Mouse (Mus musculus) CH12.LX (cell line): ENCODE results near the gene Elf1. TPM values are rescaled to one million over a fixed set of nuclear protein-coding genes. Genes with fewer than 3 reads are reported as not detected.
A peak's percentile ranks its signal among the peaks of the same experiment; 100 is the strongest.

Source experiments
- DNase-seq: peaks from one replicate; pipeline ENCODE4 v3.0.0-alpha.2; 2013; ENCODE audit errors: extremely low read depth
- H3K27ac ChIP-seq: 2 replicates; pipeline ENCODE4 v1.5.1; 2012; ENCODE audit warnings: low read depth, mild to moderate bottlenecking, control low read depth, moderate library complexity; ENCODE audit not compliant: insufficient read depth
- H3K27me3 ChIP-seq: replicated peaks from 2 replicates; pipeline ENCODE3; 2012; ENCODE audit warnings: inconsistent platforms
- H3K36me3 ChIP-seq, 2 experiments: replicated peaks in 1 of 2; 2 replicates each; pipeline versions ENCODE3 to v1.6.1; 2012; ENCODE audit warnings: inconsistent platforms in 1 of 2, low read length in 1 of 2, mild to moderate bottlenecking in 1 of 2, mixed read lengths in 1 of 2, moderate library complexity in 1 of 2; ENCODE audit not compliant: control insufficient read depth in 1 of 2, insufficient read depth in 1 of 2
- H3K4me1 ChIP-seq, 2 experiments: 2 replicates each; pipeline ENCODE4 v1.6.1; 2012; ENCODE audit warnings: inconsistent platforms in 1 of 2, moderate library complexity in 1 of 2; ENCODE audit not compliant: insufficient read depth in 2 of 2, control insufficient read depth in 1 of 2
- H3K4me2 ChIP-seq: 2 replicates; pipeline ENCODE4 v1.6.1; 2012; ENCODE audit warnings: low read depth, mild to moderate bottlenecking, control low read depth; ENCODE audit not compliant: poor library complexity, insufficient read depth, severe bottlenecking
- H3K4me3 ChIP-seq, 3 experiments: fragments of 150-350 bp in 1 of 3; sonication (generic) in 1 of 3; replicated peaks in 1 of 3; 2 replicates each; pipeline versions ENCODE3 to v1.5.1; 2011 to 2012; ENCODE audit warnings: low read depth in 2 of 3, low read length in 2 of 3, mild to moderate bottlenecking in 2 of 3, moderate library complexity in 2 of 3, control low read depth in 1 of 3, improper control_type of control experiment in 1 of 3, inconsistent platforms in 1 of 3, mixed read lengths in 1 of 3; ENCODE audit not compliant: poor library complexity in 1 of 3
- H3K79me2 ChIP-seq: replicated peaks from 2 replicates; pipeline ENCODE4 v1.6.1; 2012; ENCODE audit warnings: mild to moderate bottlenecking, moderate library complexity; ENCODE audit not compliant: control insufficient read depth, poor library complexity, insufficient read depth, severe bottlenecking; ENCODE audit errors: extremely low read depth
- H3K9ac ChIP-seq: 2 replicates; pipeline ENCODE4 v1.6.1; 2012; ENCODE audit warnings: low read depth, mild to moderate bottlenecking, control low read depth, moderate library complexity; ENCODE audit not compliant: insufficient read depth
- H3K9me3 ChIP-seq: replicated peaks from 2 replicates; pipeline ENCODE3; 2012; ENCODE audit warnings: low read length, inconsistent platforms, mixed read lengths
- BHLHE40 ChIP-seq: IDR thresholded peaks from 2 replicates; pipeline ENCODE4 v1.6.1; 2011; ENCODE audit warnings: mild to moderate bottlenecking, low read depth, low read length, improper control_type of control experiment
- CHD1 ChIP-seq: IDR thresholded peaks from 2 replicates; pipeline ENCODE4 v1.6.1; 2012; ENCODE audit warnings: low read depth, low read length, improper control_type of control experiment, inconsistent platforms
- CHD2 ChIP-seq: IDR thresholded peaks from 2 replicates; pipeline ENCODE4 v1.6.1; 2011; ENCODE audit warnings: low read length, improper control_type of control experiment
- CTCF ChIP-seq, 2 experiments: IDR thresholded peaks in 1 of 2; conservative IDR thresholded peaks in 1 of 2; 2 replicates each; pipeline ENCODE4 v1.5.1; 2011 to 2012; ENCODE audit warnings: low read depth in 2 of 2, low read length in 2 of 2, improper control_type of control experiment in 1 of 2, inconsistent platforms in 1 of 2, mild to moderate bottlenecking in 1 of 2, moderate library complexity in 1 of 2
- E2F4 ChIP-seq: IDR thresholded peaks from 2 replicates; pipeline ENCODE4 v1.6.1; 2011; ENCODE audit warnings: low read depth, low read length, improper control_type of control experiment; ENCODE audit not compliant: insufficient replicate concordance
- ELF1 ChIP-seq: IDR thresholded peaks from 2 replicates; pipeline ENCODE4 v1.6.1; 2014; ENCODE audit warnings: low read depth, mild to moderate bottlenecking, inconsistent platforms, low read length, improper control_type of control experiment
- EP300 ChIP-seq: IDR thresholded peaks from 2 replicates; pipeline ENCODE4 v1.6.1; 2011; ENCODE audit warnings: low read length, improper control_type of control experiment
- GABPA ChIP-seq: IDR thresholded peaks from 2 replicates; pipeline ENCODE4 v1.6.1; 2012; ENCODE audit warnings: low read depth, low read length, improper control_type of control experiment, inconsistent platforms; ENCODE audit not compliant: insufficient replicate concordance
- HCFC1 ChIP-seq: IDR thresholded peaks from 2 replicates; pipeline ENCODE4 v1.6.1; 2012; ENCODE audit warnings: low read depth, mild to moderate bottlenecking, inconsistent platforms, low read length, improper control_type of control experiment
- IRF4 ChIP-seq: IDR thresholded peaks from 2 replicates; pipeline ENCODE4 v1.6.1; 2014; ENCODE audit warnings: low read depth, mild to moderate bottlenecking, inconsistent platforms, low read length, improper control_type of control experiment
- JUN ChIP-seq: IDR thresholded peaks from 2 replicates; pipeline ENCODE4 v1.6.1; 2011; ENCODE audit warnings: low read depth, mild to moderate bottlenecking, low read length, improper control_type of control experiment, moderate library complexity; ENCODE audit not compliant: insufficient read depth
- KAT2A ChIP-seq: IDR thresholded peaks from 2 replicates; pipeline ENCODE4 v1.6.1; 2012; ENCODE audit warnings: low read length, improper control_type of control experiment, inconsistent platforms; ENCODE audit not compliant: insufficient replicate concordance
- MAFK ChIP-seq: IDR thresholded peaks from 2 replicates; pipeline ENCODE4 v1.6.1; 2011; ENCODE audit warnings: low read length, improper control_type of control experiment; ENCODE audit not compliant: insufficient replicate concordance
- MAZ ChIP-seq: IDR thresholded peaks from 2 replicates; pipeline ENCODE4 v1.6.1; 2012; ENCODE audit warnings: low read depth, mild to moderate bottlenecking, inconsistent platforms, low read length, improper control_type of control experiment, moderate library complexity
- MXI1 ChIP-seq: IDR thresholded peaks from 2 replicates; pipeline ENCODE4 v1.6.1; 2011; ENCODE audit warnings: mild to moderate bottlenecking, low read depth, low read length, improper control_type of control experiment
- NELFE ChIP-seq: IDR thresholded peaks from 2 replicates; pipeline ENCODE4 v1.6.1; 2011; ENCODE audit warnings: low read depth, low read length, improper control_type of control experiment
- NRF1 ChIP-seq: IDR thresholded peaks from 2 replicates; pipeline ENCODE4 v1.6.1; 2014; ENCODE audit warnings: low read depth, mild to moderate bottlenecking, inconsistent platforms, low read length, improper control_type of control experiment, moderate library complexity
- PAX5 ChIP-seq: IDR thresholded peaks from 2 replicates; pipeline ENCODE4 v1.6.1; 2012; ENCODE audit warnings: low read length, inconsistent platforms, mixed read lengths
- POLR2A ChIP-seq: IDR thresholded peaks from 2 replicates; pipeline ENCODE4 v1.6.1; 2011; ENCODE audit warnings: low read depth, mild to moderate bottlenecking, improper control_type of control experiment, low read length
- POLR2AphosphoS2 ChIP-seq: IDR thresholded peaks from 2 replicates; pipeline ENCODE4 v1.6.1; 2011; ENCODE audit warnings: low read depth, low read length, improper control_type of control experiment
- RAD21 ChIP-seq: IDR thresholded peaks from 2 replicates; pipeline ENCODE4 v1.6.1; 2011; ENCODE audit warnings: low read depth, mild to moderate bottlenecking, low read length, improper control_type of control experiment, moderate library complexity
- SIN3A ChIP-seq: IDR thresholded peaks from 2 replicates; pipeline ENCODE4 v1.6.1; 2012; ENCODE audit warnings: low read length, improper control_type of control experiment, inconsistent platforms
- SMC3 ChIP-seq: IDR thresholded peaks from 2 replicates; pipeline ENCODE4 v1.6.1; 2011; ENCODE audit warnings: low read depth, low read length, improper control_type of control experiment
- TBP ChIP-seq: conservative IDR thresholded peaks from 2 replicates; pipeline ENCODE4 v1.6.1; 2011; ENCODE audit warnings: low read depth, low read length, improper control_type of control experiment
- TCF12 ChIP-seq: IDR thresholded peaks from 2 replicates; pipeline ENCODE4 v1.6.1; 2014; ENCODE audit warnings: low read depth, mild to moderate bottlenecking, inconsistent platforms, low read length, improper control_type of control experiment
- UBTF ChIP-seq: IDR thresholded peaks from 2 replicates; pipeline ENCODE4 v1.6.1; 2012; ENCODE audit warnings: low read depth, mild to moderate bottlenecking, inconsistent platforms, low read length, improper control_type of control experiment, moderate library complexity
- USF1 ChIP-seq: IDR thresholded peaks from 2 replicates; pipeline ENCODE4 v1.6.1; 2014; ENCODE audit warnings: low read depth, mild to moderate bottlenecking, inconsistent platforms, low read length, improper control_type of control experiment
- USF2 ChIP-seq: conservative IDR thresholded peaks from 2 replicates; pipeline ENCODE4 v1.6.1; 2011; ENCODE audit warnings: low read depth, low read length, improper control_type of control experiment
- ZC3H11A ChIP-seq: IDR thresholded peaks from 2 replicates; pipeline ENCODE4 v1.6.1; 2012; ENCODE audit warnings: low read depth, mild to moderate bottlenecking, inconsistent platforms, low read length, improper control_type of control experiment
- ZKSCAN1 ChIP-seq: IDR thresholded peaks from 2 replicates; pipeline ENCODE4 v1.6.1; 2012; ENCODE audit warnings: low read depth, inconsistent platforms, low read length, improper control_type of control experiment, borderline replicate concordance
- ZMIZ1 ChIP-seq: IDR thresholded peaks from 2 replicates; pipeline ENCODE4 v1.6.1; 2012; ENCODE audit warnings: low read depth, mild to moderate bottlenecking, inconsistent platforms, low read length, improper control_type of control experiment
- ZNF384 ChIP-seq: IDR thresholded peaks from 2 replicates; pipeline ENCODE4 v1.6.1; 2012; ENCODE audit warnings: low read depth, low read length, improper control_type of control experiment, inconsistent platforms
- dilution Hi-C: fragments of 300-500 bp; cut with MboI; formaldehyde crosslinking; loops from 2 replicates; pipeline ENCODE4 v1.14.3; 2020; ENCODE audit warnings: low sequenced_read_pairs; ENCODE audit not compliant: extremely low pct_unique_long_range_greater_than_20kb, extremely low pct_ligation_motif_present
- in situ Hi-C: fragments of 300-500 bp; cut with MboI; formaldehyde crosslinking; loops from 3 replicates; pipeline ENCODE4 v1.14.3; 2019; ENCODE audit warnings: low sequenced_read_pairs, low pct_ligation_motif_present, low pct_unique_long_range_greater_than_20kb, mixed read lengths
- polyA plus RNA-seq: library from polyadenylated mRNA; unstranded; fragments of >175 nt; gene quantifications from 2 replicates; pipeline ENCODE4 v1.2.1, GENCODE M21; 2012; ENCODE audit warnings: low read depth; ENCODE audit not compliant: insufficient read length
- total RNA-seq, 2 experiments: library from RNA; depleted of rRNA; stranded (reverse); fragments of 300-350 nt in 1 of 2; fragments of >200 nt in 1 of 2; gene quantifications; 2 replicates each; pipeline ENCODE4 v1.2.3; 2012 to 2014

Elf1 gene
- total RNA-seq (2012; rRNA removed): 37.1 and 41.2 TPM in 2 replicates
- 71.7 and 85.2 TPM in 2 replicates for total RNA-seq (2014; rRNA removed)
- 49.6 and 54.4 TPM in 2 replicates for polyA plus RNA-seq

GRCm38 (mm10) chr14:79480624-79481338, at the start of gene Elf1:
Elf1 (plus strand) TSS chr14:79481194.
- in situ Hi-C loops: no loop called here
- Histone ChIP-seq H3K27me3 (no peaks in the 10 kb centered on the region), H3K27ac (peak within 1 kb of the TSS; percentile 86), H3K79me2 (peaks cover 12% of the 10 kb centered on the region), H3K4me1 (peaks cover 6 to 21% of the 10 kb centered on the region in 2 experiments), H3K9me3 (no peaks in the 10 kb centered on the region), H3K4me3 (peak within 1 kb of the TSS; percentile 83 to 95 (median 86)), H3K9ac (peak within 1 kb of the TSS; percentile 87), H3K36me3 (peaks cover 10 to 23% of the 10 kb centered on the region in 2 experiments), H3K4me2 (peak within 1 kb of the TSS; percentile 62; the same call in 1 of the 2 replicates)
- TF ChIP-seq ZKSCAN1 (no peak), ELF1 (peak; percentile 19; the same call in 1 of the 2 replicates), MAFK (no peak), CHD2 (peak; percentile 85), CHD1 (no peak), USF1 (no peak), MAZ (peak; percentile 62; the same call in 1 of the 2 replicates), ZC3H11A (no peak), HCFC1 (peak; percentile 77), KAT2A (no peak), E2F4 (no peak), NELFE (peak; percentile 94), USF2 (no peak), POLR2AphosphoS2 (peak; percentile 61; the same call in 1 of the 2 replicates), TCF12 (peak; percentile 82), MXI1 (peak; percentile 28; the same call in 1 of the 2 replicates), UBTF (peak; percentile 100), NRF1 (no peak), GABPA (no peak), SMC3 (no peak), SIN3A (peak; percentile 74), CTCF (conservative IDR thresholded peaks at IDR 0.05 in 1 of 2, IDR thresholded peaks at IDR 0.05 in 1 of 2; ENCODE audit: low read depth in 2 of 2, low read length in 2 of 2) (0 out of 4 replicates have a peak, but pooled peaks of 1 of the 2 experiments have one; percentile 1), PAX5 (no peak), BHLHE40 (no peak), POLR2A (peak; percentile 97), EP300 (no peak), ZNF384 (no peak), IRF4 (peak; percentile 49), JUN (no peak), RAD21 (no peak), TBP (peak; percentile 87; the same call in 1 of the 2 replicates), ZMIZ1 (peak; percentile 94)
- DNase-seq: peak; percentile 79
- dilution Hi-C loops: no loop called here
